Mouse (Mus musculus): ENCODE measurements at regions not wholly inside any gene's neighbourhood (a gene's known extent, or its start where the extent isn't known, plus 50 kb on each side); places are given as distances from the start of the nearest gene placed in this dataset.

- TF ChIP-seq CTCF (IDR thresholded peaks at IDR 0.05; ENCODE audit: low read depth, low read length) (no peak), TAL1 (conservative IDR thresholded peaks at IDR 0.05; ENCODE audit: low read depth, low read length) (no peak)
Measured at GRCm38 (mm10) chr6:16994711-16995110, 70.2 kb upstream of the Tes start.
